Mouse (Mus musculus): ENCODE results near the gene Rnpep.

Gene Rnpep

DNA sequence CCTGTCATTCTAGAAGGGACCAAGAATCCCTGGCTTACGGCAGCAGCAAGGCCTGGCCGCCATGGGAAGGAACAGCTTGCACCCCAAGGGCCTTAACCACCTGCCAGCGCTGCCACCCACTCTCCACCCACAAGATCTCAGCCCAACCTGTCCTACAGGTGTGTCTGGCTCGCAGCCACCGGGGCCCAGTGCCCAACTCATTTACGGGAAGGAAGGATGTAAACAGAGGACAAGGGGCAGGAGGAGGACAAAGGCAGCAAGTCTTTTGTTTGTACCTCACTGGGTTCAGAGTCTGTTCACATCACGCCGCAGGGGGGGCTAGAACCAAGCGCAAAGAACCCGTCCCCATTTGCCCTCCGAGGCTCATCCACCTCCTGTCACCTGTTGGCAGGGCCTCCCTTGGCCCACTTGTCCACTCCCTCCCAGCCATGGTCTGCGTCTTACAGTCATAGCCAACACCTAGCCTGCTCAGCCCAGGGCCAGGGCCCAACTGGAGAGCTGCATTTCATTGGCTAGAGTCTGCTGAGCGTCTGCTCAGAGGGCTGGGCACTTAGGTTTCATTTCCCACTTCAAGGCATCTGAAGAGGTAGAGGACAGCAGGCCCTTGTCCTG, 56.4 kb downstream of the Rnpep start:
- Histone ChIP-seq H3K36me3 (ENCODE audit: insufficient read depth, low read length) (no peaks in the 10 kb centered on the region), H3K4me1 (replicated peaks; ENCODE audit: low read depth, low read length) (peaks cover 2% of the 10 kb centered on the region; the same call in 1 of the 2 replicates), H3K27me3 (ENCODE audit: insufficient read depth, low read length) (0 out of 2 replicates have a peak, but pooled peaks cover 4% of the 10 kb centered on the region), H3K4me3 (replicated peaks; ENCODE audit: low read length) (no peak overlapping the region), H3K9me3 (ENCODE audit: low read length) (no peaks in the 10 kb centered on the region)
- TF ChIP-seq POU5F1 (IDR thresholded peaks at IDR 0.05; ENCODE audit: borderline replicate concordance, low read length) (no peak), NANOG (IDR thresholded peaks at IDR 0.05; ENCODE audit: borderline replicate concordance, low read length) (no peak), CTCF (conservative IDR thresholded peaks at IDR 0.05; ENCODE audit: low read length) (no peak)

DNA sequence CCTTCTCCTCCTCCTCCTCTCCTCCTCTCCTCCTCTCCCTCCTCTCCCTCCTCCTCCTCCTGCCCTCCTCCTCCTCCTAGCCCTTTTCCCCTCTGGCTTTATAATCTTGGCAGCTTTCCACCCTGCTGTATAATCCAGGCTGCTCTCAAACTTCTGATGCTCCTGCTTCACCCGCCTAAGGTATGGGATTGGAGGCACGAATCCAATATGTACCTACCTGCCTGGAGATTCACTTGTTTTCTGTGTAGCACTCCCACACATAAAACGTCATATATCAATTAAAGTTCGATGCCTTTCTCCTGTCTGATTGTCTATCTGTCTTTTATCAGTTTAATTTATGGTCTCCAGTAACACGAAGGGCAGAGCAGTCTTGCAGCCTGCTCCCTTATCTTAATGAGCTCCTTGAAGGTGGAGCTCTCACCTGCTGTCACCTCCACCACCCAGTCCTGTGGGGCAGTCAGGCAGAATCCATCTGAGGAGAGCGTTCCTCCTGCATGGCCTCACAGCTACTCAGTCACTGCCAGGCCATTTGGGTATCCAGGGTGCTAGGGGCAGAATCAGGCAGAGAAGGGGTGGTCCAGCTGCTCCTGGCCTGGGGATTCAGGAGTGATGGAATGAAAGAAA, 58.8 kb downstream of the Rnpep start:
- 0 out of 2 replicates have a peak, but pooled peaks cover 4% of the 10 kb centered on the region for H3K27me3 ChIP-seq (ENCODE audit: insufficient read depth, low read length)

DNA sequence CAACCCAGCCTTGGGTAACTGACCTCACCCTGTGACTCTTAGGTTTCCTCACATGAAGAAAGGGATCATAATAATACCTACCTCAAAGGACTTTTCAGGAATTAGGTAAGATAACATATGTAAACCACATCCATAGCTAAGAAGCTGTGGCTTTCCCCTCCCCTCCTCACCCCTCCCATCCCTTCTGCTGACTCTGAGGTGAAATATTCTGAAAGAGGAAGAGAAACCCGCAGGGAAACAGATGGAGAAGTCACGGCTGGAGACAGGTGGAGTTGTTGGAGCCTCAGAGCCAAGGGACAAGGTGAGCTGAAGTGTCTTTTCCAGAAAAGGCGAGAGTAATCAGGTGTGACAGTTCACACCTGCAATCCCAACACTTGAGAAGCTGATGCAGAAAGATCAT, 59.7 kb downstream of the Rnpep start:
- Histone ChIP-seq H3K27me3 (ENCODE audit: insufficient read depth, low read length) (0 out of 2 replicates have a peak, but pooled peaks cover 4% of the 10 kb centered on the region), H3K4me3 (replicated peaks; ENCODE audit: low read length) (no peak overlapping the region), H3K4me1 (replicated peaks; ENCODE audit: low read depth, low read length) (peaks cover 10% of the 10 kb centered on the region; the same call in 1 of the 2 replicates), H3K36me3 (ENCODE audit: insufficient read depth, low read length) (no peaks in the 10 kb centered on the region), H3K9me3 (ENCODE audit: low read length) (no peaks in the 10 kb centered on the region)
- TF ChIP-seq POU5F1 (IDR thresholded peaks at IDR 0.05; ENCODE audit: borderline replicate concordance, low read length) (no peak), NANOG (IDR thresholded peaks at IDR 0.05; ENCODE audit: borderline replicate concordance, low read length) (no peak), CTCF (conservative IDR thresholded peaks at IDR 0.05; ENCODE audit: low read length) (no peak)

More for the DNA sequence above, 58.8 kb downstream of the Rnpep start:
- Histone ChIP-seq H3K4me3 (replicated peaks; ENCODE audit: low read length) (no peak overlapping the region), H3K36me3 (ENCODE audit: insufficient read depth, low read length) (no peaks in the 10 kb centered on the region), H3K4me1 (replicated peaks; ENCODE audit: low read depth, low read length) (peaks cover 2% of the 10 kb centered on the region; the same call in 1 of the 2 replicates), H3K9me3 (ENCODE audit: low read length) (no peaks in the 10 kb centered on the region)
- TF ChIP-seq NANOG (IDR thresholded peaks at IDR 0.05; ENCODE audit: borderline replicate concordance, low read length) (no peak), CTCF (conservative IDR thresholded peaks at IDR 0.05; ENCODE audit: low read length) (no peak), POU5F1 (IDR thresholded peaks at IDR 0.05; ENCODE audit: borderline replicate concordance, low read length) (no peak)

DNA sequence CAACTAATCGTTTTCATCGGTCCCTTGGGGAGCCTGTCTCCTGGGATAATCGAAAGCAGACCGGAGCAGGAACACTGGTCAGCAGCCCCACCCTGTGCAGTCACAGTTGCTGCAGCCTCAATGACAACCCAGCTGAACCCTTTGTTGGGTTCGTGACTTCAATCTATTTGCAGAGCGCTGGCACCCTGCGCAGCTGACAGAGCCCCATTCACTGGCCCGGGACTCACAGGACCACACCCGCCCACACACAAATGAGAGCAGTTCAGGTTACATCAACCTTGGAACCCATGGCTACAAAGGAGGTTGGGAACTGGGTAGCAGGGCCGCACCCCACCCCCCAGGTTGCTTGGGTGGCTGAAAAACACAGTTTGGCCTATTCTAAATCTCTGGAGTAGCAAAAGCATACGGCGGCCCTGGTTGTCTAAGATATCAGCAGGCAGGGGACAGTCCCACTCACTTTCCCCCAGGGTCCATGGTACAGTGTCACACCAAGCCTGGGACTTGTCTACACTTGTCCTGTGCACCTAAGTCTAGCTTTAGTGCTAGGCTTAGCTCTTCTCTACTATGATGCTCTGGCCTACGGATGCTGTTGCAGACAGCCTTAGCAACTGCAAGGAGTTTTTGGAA, 66.2 kb downstream of the Rnpep start:
- TF ChIP-seq NANOG (IDR thresholded peaks at IDR 0.05; ENCODE audit: borderline replicate concordance, low read length) (no peak), CTCF (conservative IDR thresholded peaks at IDR 0.05; ENCODE audit: low read length) (no peak), POU5F1 (IDR thresholded peaks at IDR 0.05; ENCODE audit: borderline replicate concordance, low read length) (no peak)

DNA sequence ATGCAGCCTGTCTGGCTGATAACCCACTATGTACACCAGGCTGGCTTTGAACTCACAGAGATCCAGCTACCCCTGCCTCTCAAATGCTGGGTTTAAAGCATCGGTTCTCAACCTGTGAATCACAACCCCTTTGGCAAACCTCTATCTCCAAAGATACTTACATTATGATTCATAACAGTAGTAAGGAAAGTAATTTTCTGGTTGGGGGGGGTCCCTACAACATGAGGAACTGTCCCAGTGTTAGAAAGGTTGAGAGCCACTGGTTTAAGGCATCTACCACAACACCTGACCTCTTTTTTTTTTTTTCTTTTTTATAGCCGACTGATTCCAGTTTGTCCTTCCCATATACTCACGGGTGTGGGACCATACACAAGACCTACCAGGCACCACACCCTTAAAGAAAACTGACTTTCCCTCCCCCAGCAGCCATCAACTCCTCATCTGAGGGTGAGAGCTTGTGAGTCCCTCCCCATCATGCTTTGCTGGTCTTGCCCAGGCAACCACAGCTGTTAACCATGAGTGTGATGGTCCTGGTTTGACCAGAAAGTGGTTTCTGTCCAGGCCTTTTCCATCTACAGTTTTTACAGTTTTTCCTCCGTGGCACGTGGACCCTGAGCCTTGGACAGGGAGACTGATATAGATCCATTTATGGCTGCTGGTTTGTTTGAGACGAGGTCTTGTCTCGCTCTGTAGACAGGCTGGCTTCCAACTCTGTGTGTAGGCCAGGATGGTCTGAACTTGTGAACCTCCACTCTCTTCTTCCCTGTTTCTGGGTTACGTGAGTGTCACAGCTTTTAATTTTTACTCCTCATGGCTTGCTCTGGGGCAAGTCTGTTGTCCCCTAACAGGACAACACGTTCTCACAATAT, 69.9 kb downstream of the Rnpep start:
- H3K36me3 ChIP-seq (ENCODE audit: insufficient read depth, low read length) = no peaks in the 10 kb centered on the region
- TF ChIP-seq POU5F1 (IDR thresholded peaks at IDR 0.05; ENCODE audit: borderline replicate concordance, low read length) (no peak), NANOG (IDR thresholded peaks at IDR 0.05; ENCODE audit: borderline replicate concordance, low read length) (no peak), CTCF (conservative IDR thresholded peaks at IDR 0.05; ENCODE audit: low read length) (no peak)
- H3K9me3 ChIP-seq (ENCODE audit: low read length) = no peaks in the 10 kb centered on the region
- H3K27me3 ChIP-seq (ENCODE audit: insufficient read depth, low read length) = no peaks in the 10 kb centered on the region
- no peak overlapping the region for H3K4me3 ChIP-seq (replicated peaks; ENCODE audit: low read length)
- peaks cover 63% of the 10 kb centered on the region for H3K4me1 ChIP-seq (replicated peaks; ENCODE audit: low read depth, low read length)

More for the DNA sequence above, 66.2 kb downstream of the Rnpep start:
- Histone ChIP-seq H3K36me3 (ENCODE audit: insufficient read depth, low read length) (no peaks in the 10 kb centered on the region), H3K9me3 (ENCODE audit: low read length) (no peaks in the 10 kb centered on the region), H3K4me1 (replicated peaks; ENCODE audit: low read depth, low read length) (peaks cover 57% of the 10 kb centered on the region), H3K4me3 (replicated peaks; ENCODE audit: low read length) (peak overlapping the region; percentile 21), H3K27me3 (ENCODE audit: insufficient read depth, low read length) (no peaks in the 10 kb centered on the region)
